Mouse (Mus musculus): ENCODE results near the gene Gm20662.

Gm20662 gene

DNA sequence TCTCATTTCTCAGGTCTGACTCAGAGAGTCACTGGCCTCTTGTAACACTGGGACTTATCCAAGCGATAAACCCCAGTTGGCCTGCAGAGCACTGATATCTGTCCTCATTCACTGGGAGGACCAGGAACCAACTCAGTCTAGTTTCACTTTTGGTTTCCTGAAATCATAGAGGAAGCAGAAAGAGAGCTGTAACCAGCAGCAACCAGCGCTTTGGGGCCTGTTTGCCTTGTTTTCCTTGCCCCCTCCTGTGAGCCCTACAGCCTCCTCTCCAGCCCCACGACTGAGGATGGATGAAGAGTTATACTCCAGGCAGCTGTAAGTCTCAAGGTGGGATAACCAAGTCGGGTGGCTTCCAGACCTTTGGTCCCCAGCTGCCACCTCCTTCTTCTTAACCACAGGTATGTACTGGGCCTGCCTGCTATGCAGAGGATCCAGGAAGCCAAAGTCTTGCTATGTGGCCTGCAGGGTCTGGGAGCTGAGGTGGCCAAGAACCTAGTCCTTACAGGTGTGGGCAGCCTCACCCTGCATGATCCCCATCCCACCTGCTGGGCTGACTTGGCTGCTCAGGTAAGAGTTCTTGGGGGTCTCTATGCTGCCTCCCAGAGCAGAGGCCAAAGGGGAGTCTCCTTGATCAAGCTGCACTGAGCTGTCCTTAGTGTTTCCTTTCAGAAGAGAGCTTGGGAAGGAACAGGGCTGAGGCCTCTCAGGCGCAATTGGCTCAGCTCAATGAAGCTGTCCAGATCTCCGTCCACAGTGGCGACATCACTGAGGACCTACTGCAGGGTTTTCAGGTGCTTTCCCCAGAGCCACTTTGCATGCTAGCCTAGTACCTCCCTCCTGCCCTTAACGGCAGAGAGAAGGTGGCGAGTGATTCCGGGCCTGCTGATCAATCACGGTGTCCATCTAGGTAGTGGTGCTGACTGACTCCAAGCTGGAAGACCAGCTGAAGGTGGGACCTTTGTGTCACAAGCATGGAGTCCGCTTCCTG is 20.5 kb upstream of the Gm20662 start, which contains the start of gene Uba7:
Gene Uba7 (plus strand): TSS at position 107 of the 988 bp plus-strand sequence.
- no peak for DNase-seq (ENCODE audit: low read depth, low spot score)

DNA sequence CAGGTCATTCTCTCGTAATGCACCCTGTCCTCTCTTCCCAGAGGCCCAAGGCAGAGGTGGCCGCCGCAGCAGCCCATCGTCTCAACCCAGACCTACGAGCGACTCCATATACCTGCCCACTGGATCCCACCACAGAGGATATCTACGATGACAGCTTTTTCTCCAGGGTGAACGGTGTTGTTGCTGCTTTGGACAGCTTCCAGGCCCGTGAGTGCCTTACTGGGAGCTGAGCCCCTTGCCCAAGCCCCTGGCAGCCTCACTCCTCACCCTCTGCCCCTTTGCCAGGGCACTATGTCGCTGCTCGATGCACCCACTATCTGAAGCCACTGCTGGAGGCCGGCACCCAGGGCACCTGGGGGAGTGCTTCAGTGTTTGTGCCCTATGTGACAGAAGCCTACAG is 17.3 kb upstream of the Gm20662 start:
- no peak for DNase-seq (ENCODE audit: low read depth, low spot score)

DNA sequence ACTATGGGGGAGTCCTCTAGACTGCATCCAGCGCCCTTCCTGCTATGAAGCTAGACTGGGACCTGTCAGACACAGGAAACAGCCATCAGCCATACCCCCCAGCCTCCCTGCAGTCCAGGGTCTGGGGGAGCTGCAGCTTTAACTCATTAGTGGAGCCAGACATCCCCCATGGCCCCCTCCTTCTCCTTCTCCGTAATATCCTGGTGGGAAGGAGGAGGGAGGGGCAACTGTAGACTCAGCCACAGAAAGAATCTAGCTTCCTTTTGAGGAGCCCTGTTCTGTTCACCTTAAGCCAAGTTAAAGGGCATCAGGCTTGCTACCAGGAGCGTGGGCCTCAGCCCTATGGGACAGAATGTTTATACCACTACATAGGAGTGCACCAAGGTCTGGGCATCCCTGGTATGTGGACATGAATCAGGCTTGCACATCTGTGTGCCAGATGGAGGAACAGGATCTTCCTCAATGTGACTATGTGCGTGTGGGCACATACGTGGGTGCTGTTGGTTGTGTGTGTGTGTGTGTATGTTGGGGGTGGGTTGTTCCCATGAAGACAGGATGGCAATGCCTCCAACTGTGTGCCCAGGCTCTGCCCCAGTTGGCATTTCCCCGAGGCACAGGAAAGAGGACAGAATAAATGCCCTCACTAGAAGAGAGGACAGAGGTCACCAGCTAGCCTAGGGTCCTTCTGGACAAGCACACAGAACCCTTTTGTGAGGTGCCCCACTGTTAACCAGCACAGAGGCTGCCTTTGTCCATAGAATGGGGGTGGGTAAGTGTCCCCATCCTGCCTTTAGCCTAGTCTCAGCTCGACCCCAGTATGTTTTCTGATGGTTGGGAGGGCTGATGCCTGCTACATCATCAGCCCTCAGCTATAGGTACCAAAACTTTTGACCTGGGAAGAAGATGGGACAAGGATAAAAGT is 14.2 kb upstream of the Gm20662 start:
- no peak for DNase-seq (ENCODE audit: low read depth, low spot score)

DNA sequence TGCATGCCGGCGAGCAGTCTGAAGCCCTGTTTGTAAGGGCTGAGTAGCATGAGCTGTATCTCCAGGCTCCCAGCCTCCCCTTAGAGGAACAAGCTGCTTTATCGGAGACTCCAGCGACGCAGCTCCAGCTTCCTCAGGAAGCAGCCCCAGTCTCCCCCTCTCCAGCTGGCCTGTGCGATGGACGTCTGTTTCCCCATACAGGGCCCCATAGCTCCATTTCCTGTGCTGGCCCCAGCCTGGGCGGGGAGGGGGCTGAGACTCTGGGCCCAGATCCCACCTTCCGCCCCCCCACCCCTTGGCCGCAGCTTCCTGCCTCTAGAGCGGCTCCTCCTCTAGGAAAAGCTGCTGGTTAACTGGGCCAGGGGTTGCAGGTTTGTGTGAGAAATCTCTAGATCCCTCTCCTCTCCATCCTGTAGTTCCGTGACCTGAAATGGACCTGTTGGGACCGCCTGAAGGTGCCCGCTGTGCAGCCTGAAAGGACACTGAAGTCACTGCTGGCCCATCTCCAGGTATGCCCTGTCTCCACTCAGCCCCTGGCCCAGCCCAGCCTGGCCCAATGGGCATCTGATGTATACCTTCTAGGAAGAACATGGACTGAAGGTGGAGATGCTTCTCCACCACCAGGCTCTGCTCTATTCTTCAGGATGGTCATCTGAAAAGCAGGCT is 13.3 kb upstream of the Gm20662 start, which contains the start of gene Gm20661:
Gene Gm20661 (plus strand): TSS at position 378 of the 666 bp plus-strand sequence.
- peak; percentile 53 for DNase-seq (ENCODE audit: low read depth, low spot score)

DNA sequence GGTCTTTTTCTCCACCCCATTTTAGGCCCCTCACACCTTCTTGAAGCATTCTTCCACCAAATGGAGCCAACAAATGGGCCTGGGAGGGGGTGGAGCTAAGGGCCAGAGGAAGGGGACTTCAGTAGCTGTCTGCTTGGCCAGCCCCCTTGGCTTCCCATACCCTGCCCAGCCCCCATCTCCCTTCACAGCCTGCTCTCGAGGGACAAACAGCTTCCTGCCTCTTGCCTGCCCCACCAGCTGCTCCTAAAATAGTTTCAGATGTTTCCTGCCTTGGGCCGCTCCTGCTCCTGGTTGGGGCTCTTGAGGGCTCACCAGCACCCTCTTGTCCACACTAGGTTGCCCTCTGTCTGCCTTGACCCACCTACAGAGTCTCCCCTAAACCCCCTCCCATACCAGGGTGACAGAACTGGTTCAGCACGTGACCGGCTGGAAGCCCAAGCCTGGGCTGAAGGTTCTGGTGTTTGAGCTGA is 12.7 kb upstream of the Gm20662 start:
- no peak for DNase-seq (ENCODE audit: low read depth, low spot score)

DNA sequence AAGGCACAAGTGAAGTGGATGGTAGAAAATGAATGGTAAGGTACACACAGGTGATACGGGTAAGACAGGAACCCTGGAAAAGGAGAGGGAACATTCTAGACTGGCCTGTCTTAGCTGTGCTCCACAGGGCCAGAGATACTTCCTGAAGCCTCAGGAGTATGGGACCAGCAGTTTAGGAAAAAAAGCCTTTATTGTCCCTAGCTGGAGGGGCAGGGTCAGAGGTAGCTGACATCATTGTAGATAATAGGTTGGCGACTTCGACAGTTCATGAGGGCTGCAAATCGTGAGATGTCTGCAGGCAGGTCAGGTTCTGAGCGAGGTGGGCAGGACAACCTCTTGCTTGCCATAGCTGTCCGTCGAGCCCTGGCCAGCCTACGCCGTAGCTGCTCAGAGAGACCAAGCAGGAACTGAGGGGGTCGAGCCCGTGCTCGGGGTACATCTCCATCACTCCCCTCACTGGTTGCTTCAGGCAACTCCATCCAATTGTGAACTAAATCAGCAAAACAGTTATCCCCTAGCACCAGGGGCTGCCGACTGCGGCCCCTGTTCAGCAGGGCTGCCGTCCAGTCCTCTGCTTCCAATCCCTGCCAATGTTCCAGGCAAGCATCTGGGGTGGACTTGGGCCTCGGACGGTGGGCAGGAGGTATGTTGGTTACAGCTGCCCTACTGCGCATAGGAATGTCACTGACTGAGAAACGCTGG is 11.9 kb upstream of the Gm20662 start:
- DNase-seq (ENCODE audit: low read depth, low spot score), result no peak

DNA sequence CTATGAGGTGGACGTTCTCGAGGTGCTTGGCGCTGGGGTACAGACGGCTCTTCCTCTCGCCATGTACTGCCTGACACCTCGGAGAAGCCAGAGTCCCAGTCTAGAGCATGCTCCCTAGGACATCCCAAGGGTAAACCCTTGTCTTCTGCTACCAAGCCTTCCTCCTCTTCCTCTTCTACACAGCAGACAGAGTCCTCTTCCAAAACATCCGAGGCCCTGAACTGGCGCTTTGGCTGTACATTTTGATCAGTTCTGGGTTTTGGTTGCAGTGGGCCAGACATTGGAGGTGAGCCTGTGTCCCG is 11.4 kb upstream of the Gm20662 start:
- DNase-seq (ENCODE audit: low read depth, low spot score), result no peak

DNA sequence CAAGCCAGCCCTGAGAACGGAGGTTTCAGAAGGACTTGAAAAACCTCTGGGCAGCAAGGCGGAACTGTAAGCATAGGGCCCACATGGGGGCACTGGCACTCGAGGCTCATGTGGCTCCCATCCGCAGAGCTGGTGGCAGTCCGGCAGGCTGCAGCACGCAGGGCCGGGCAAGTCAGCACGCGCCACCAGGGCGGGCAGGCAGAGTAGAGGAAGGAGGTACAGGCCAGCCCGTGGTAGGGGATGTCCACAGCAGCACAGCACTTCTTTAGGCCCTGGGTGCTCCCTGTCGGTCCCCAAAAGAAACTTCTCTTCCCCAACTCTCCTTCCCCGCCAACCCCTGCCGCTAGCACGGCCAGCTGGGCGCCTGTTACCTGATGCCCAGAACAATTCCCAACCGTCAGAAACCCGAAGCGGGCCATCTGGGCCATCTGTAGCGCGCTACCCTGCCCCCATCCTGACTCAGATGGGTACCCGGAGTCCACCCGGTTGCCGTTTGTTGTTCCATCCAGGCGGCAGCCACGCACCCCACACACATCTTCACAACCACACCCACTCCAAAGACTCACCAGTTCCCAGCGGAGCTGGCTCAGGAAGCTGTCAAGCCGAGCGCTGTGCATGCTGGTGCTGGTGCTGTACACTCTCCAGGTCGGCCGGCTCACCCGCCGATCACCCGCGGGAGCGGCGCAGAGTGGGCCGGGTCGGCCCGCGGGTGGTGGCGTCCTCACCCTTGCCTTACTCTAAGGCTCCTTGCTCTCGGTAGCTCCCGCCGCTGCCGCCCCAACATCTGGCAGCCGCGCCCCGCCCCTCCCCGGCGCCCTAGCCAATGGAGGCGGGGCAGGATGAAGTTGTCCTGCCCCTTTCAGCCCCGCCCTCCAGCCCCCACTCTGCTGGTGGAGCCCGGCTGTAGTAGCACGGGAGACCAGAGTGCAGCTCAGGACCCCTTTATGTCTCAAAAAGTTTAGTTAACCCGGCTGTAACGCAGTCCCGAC is 10.7 kb upstream of the Gm20662 start, which contains the start of gene Inka1:
Gene Inka1 (minus strand): TSS at position 749 of the 989 bp plus-strand sequence.
- peak; percentile 62 for DNase-seq (ENCODE audit: low read depth, low spot score)

DNA sequence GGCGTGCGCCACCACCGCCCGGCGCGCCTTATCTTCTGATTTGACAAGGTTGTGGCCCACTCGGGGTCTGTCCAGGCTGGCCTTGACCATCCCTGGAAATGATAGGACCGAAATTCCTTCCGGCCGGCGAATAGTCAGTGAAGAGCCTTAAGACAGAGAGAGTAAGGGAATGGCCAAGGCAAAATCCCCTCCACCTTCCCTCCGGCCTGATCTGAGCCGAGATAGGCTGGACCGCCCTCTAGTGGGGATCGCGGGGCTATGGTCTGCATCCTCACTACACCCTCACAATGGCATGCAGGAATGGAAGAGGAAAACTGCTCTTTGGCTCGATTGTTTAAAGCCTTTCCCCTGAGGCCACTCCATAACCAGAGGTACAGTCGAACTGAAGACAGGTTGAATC is 9.8 kb upstream of the Gm20662 start:
- DNase-seq (ENCODE audit: low read depth, low spot score), result peak; percentile 49

DNA sequence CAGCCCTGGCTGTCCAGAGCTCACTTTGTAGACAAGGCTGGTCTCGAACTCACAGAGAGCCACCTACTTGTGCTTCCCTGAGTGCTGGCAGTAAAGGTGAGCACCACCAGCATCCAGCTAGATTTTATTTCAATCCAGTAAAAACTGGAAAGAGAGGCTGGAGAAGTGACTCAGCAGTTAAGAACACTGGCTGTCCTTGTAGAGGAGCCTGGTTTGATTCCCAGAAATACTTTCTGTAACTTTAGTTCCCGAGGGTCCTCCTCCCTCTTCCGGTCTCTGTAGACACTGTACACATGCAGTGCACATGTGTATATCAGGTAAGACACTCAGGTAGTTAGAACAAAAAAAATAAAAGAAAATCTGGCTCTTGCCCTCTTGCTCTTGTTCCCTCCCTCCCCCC is 8.2 kb upstream of the Gm20662 start:
- no peak for DNase-seq (ENCODE audit: low read depth, low spot score)

DNA sequence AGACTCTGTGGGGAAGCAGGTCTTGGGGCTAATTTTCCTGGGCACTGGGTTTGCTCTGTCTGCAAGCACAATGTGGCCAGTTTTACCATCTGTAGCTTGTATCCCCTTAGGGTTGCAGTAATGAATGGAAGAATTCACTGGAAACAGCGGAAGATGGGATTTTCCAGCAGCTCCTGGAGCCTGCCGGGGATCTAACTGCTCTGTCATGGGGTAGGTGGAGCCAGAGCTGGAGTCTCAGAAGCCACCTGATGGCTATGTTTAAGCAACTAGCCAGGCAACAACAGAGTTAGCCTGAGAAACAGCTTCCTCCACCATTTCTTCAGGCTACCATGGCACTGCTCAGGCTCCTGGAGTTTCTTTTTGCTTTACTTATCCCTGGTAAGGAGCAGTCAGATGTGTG is 4.0 kb upstream of the Gm20662 start, which contains the start of gene Cdhr4:
Gene Cdhr4 (plus strand): TSS at position 301 of the 400 bp plus-strand sequence.
- no peak for DNase-seq (ENCODE audit: low read depth, low spot score)

DNA sequence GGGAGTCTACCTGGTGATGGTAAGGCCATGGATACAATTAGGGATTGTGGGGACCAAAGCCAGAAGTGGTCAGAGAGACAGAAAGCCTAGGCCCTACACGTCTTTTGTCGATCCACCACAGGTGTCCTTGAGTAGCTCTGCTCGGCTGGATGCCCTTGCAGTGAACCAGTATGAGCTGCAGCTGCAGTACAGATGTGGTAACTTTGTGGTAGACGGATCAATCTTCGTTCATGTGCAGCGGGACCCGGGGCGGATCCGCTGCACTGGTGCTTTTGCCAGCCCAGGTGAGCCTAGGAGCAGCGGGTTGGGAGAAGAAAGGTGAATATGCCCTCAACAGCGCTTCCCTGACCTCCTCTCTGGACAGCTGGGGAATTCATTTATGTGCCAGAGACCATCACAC is 3.1 kb upstream of the Gm20662 start:
- DNase-seq (ENCODE audit: low read depth, low spot score), result no peak

DNA sequence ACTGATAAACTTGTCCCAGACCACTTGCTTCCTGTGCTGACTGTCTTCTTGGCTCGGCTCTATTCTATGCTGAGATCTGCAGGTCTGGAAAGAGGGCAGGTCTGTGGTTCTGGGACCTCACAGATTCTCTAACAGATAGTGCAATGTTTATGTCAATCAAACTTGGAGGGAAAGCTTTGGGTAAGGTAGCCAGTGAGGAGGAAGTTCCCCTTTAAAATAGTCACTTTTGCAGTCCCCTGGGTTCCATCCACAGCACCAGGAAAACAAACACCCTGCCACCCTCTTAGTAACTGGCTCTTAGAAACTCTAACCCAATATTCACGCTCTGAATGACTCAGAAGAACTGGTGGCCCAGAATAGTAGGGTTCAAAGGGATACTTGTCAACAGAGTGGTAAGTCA is 1.7 kb upstream of the Gm20662 start:
- DNase-seq (ENCODE audit: low read depth, low spot score), result no peak

DNA sequence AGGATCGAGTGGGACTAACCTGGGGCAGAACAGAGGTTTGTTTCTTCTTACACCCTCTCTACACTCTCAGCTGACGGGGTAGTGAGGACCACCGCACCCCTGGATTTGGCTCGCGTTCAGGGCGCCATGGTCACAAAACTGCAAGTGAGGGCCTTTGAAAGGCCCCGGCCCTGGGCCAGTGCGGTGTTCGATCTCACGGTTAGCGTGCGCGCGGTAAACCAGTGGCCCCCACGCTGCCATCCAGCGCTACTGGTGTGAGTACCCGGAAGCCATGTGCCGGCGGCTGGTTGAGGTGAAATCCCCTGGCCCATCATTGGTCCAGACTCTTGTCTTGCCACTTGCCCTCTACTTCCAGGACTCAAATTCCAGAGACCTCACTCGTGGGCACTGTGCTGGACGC is 636 bp upstream of the Gm20662 start:
- no peak for DNase-seq (ENCODE audit: low read depth, low spot score)

DNA sequence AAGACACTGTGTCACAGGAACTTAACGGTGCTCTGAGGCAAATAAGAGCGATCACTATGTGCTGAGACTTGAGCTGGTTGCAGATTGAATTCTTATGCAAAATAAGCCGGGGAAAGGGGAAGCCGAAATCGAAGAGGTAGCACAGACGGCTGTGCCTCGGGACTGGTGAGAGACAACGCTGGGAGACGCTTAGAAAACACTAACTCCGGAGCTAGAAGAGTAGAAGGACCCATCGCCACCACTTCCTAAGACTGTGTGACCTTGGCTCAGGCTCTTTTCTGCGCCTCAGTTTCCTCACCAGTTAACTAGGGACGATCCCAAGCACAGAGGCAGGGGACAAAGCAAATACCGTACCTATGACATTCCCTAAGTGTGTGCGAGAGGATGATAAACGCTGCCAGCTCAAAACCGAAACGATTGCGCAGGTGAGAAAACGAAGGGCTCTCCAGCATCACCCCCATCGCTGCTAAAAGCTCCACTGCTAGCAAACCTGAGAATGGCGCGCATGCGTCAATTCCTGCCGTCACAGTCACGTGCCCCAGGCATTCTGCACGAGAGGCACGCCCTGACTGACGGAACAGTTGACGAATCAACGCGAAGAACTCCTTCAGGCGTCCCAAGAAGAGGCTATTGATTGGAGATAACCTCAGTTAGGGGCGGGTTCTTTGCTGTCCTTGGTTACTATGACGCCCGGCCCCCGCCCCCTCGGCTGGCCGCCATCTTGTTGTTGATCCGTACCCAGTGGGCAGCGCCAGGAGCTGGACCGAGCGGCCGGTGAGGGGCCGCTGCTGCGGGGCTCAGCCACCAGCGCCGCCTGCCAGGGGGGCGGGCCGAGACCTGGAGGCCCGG is 6.0 kb downstream of the Gm20662 start, which contains the start of gene Ip6k1:
Gene Ip6k1 (plus strand): TSS at position 580 of the 849 bp plus-strand sequence.
- peak; percentile 100 for DNase-seq (ENCODE audit: low read depth, low spot score)

DNA sequence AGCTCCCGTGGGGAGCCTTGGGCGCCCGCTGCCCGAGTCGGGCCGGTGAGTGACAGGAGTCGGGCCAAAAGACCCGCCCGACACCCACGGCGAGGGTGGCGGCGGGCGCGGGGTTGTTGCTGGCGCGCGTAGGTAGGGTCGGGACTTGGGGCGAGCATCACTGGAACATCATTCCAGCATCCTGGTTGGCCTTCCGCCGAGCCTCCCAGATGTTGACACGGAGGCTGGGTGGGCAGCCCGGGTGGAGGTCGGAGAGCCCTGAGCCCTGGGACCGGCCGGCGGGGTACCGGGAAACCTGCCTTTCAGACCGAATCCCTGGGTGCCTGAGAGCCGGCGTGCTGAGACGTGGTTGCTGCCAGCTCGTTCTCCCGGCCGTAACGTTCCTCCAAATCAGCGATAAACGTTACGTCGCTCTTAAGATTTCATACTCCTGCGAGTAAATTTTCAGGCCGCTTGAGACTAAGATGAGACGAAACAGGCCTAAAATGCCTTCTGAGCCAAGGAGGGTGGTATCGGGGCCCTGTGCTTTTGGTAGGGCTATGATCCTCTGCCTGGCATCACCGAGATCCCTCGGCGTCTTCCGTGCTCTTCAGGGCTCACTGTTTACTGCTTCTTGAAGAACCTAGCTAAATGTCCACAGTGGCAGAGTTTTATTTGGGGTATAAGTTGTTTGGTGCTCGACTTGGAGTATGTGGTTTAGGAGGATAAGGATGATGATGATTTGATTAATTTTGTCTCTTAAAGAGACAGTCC is 6.8 kb downstream of the Gm20662 start:
- DNase-seq (ENCODE audit: low read depth, low spot score), result peak; percentile 32

DNA sequence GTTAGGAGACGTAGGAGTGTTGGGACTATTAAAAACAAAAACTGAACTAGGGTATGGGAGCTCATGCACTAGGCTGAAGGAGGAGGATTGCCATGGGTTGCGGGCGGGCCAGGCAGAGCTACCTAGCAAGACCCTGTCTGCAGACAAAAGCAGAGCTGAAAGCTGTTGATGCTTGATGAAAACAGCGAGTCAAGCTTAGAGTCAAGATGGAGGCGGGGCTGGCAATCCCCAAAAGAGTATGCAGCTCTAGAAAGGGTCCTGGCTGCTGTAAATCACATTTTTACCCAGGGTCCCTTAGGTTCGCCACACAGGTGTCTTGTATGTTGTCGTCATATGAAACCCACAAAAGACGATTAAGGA is 7.4 kb downstream of the Gm20662 start:
- DNase-seq (ENCODE audit: low read depth, low spot score), result no peak

DNA sequence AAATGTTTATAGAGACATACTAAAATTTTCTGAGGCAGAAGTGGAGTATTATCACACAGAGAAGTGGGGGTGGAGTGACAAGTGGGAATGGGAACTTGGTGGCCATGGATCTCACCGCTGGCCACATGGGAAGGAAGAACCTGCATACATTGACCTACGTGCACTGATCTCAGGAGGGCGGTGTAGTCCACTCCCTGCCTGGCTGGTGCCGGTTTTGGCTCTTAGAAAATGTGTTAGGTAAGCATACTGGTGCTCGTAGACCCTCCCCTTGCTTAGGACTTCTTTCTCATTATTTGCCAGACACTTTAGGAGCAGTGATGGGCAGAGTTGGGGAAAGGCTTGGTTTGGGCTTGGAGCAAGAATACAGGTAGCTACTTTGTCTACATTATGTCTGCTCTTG is 11.9 kb downstream of the Gm20662 start:
- no peak for DNase-seq (ENCODE audit: low read depth, low spot score)
